Mouse (Mus musculus) gastrocnemius, postnatal 10 days (tissue): ENCODE measurements at regions not wholly inside any gene's neighbourhood (a gene's known extent, or its start where the extent isn't known, plus 50 kb on each side); places are given as distances from the start of the nearest gene placed in this dataset.
A peak's percentile ranks its signal among the peaks of the same experiment; 100 is the strongest.

Experiments
- DNase-seq: peaks from one replicate; pipeline ENCODE4 v3.0.0; 2021; ENCODE audit warnings: mixed read lengths

DNA sequence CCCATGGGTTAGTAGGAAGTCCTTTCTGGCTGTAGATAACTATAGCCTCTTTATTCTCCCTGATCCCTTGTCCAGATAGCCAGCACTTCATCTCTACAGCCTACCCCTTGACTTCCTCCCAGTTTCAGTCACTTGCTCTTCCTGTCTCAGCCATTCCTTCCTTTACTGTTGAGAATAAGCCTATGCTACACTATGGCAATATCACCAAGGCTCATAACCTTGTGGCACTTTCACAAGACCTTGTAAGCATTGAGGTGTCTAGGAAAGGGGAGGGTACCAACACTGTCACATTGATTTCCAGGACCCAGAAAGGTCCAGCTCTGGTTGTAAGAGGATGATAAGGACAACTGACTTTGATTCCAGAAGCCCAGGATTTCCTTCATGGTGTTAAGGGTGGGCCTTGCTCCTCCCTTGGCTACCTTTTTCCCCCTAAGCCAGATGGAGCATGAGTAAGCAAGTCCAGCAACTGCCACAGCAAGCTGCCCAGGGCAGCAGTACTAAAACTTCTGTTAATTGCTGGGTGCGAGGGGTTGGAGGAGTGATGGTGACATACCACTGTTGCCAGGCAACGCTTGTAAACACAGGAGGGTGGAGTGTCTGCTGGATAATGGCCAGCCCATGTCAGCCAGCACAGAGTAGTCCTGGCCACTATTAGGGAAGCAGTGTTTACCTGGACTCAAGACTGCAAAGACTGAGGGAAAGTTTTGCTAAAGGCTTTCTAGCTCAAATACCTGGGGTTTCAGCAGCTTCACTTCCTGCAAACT is 75.7 kb downstream of the Ankrd16 start:
- no peak for DNase-seq

DNA sequence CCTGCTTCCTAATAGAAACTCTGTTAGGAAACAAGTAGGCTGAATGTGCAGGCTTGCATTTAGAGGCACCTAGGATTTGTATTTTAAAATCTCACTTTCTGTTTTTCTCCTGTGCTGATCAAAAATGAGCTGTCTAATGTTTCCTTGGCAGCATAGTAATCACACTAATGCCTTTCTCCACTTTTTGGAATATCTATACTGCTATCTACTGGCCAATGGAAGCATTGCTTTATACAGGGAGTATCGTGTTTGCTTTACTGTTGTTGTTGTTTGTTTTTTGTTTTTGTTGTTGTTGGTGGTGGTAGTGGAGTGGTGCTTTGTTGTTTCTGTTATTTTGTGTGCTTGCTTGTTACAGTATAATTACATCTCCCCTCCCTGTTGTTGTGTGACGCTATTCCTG is 92.3 kb downstream of the Ankrd16 start:
- no peak for DNase-seq

DNA sequence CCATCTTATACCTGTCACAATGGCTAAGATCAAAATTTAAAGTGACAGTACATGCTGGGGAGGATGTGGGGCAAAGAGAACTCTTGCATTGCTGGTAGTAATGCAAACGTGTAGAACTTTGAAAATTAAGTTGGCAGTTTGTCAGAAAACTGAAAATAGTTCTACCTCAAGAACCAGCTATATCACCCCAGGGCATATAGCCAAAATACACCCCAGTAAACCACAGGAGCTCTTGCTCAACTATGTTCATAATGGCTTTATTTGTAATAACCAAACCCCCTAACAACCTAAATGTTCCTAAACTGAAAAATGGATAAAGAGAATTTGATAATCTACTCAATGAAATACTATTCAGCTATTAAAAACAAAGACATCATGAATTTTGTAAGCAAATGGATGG is 102.3 kb downstream of the Ankrd16 start:
- DNase-seq: no peak

DNA sequence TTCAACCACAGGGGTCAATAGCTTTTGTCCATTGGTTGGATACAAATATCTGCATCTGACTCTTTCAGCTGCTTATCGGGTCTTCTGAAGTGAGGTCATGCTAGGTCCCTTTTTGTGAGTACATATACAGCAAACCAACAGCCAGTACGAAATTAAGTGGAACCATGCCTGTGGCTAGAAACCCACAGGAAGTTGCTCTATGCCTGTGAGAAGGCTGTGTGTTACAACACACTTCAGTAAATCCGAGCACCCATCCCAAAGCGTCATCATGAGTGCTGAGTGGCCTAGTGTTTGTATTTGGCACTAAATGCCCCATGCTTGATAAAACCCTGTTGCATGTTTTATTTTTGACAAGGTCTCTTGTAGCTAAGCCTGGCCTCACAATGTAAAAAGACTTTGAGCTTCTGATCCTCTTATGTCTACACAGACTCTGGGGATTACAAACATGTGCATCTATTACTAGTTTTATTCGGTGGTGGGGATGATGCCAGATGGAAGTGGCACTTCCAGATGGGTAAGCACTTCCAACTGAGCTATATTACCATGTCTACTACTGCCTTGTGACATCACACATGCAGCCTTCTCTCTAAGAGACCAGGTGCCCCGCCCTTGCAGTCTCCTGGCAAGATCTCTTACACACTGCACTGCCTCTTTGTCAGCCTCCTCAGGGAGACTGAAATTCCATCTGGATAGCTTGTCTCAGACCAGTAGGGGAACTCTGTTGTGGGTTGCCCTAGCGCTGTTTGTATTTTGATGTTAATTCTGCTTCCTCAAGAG is 117.3 kb downstream of the Ankrd16 start:
- DNase-seq: no peak

DNA sequence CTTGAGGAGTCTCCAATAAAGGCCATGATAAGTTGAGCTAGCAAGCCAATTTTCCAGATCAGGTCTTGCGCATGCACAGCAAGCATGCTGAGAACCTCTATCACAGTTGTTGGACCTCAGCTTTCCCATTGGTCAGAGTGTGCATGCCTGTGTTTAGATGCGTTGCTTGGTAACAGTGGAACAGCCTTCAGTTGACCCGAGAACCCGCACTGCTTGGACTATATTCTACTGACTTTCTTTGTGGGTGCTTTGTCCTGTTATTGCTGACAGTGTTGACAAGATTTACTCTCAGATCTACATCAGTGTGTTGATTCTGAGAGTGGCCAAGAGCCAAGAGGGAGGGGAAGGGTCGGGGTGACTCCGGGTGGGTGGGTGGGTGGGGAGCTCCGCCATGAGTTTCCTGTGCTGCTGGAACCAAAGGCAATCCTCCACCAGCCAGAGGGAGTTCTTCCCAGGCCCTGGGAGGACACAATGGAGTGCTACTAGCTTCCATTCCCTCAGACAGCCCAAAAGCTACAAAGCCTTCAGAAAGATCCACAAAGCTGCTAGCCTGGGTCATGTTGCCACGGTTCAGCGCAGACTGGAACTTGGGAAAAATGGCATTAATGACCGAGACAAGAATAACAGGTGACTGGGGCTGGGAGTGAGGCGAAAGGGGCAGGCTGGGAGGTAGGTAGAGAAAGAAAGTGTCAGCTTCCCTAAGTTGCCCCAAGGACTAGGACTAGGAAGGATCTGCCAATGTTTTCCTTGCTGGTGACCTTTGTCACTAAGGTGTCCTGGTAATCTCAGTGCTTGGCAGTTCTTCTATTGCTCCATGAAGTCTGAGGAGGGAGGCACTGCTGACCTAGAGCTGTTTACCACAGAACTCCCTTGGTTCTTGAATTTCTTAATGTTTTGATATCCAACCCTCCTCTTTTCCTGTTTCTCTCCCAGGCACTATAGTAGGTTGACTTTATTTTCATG is 122.3 kb downstream of the Ankrd16 start:
- DNase-seq: no peak

DNA sequence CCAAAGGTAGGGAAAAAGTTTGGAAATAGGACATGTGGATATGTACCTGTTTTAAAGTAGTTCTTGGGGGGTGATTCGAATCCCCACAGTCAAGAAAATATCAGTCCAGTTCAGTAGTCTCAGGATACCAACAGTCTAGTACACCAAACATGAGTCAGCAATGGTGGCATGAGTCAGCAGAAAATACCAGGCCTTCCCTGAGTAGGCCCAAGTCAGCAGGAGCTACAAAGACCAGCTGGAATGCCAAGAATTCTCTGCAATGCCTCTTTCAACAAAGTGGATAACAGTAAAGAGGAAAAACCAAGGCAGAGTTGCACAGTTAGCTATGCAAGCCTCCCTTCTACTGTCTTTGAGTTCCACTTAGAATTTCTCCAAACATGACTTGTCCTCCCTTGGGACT is 137.1 kb downstream of the Ankrd16 start:
- DNase-seq: no peak

DNA sequence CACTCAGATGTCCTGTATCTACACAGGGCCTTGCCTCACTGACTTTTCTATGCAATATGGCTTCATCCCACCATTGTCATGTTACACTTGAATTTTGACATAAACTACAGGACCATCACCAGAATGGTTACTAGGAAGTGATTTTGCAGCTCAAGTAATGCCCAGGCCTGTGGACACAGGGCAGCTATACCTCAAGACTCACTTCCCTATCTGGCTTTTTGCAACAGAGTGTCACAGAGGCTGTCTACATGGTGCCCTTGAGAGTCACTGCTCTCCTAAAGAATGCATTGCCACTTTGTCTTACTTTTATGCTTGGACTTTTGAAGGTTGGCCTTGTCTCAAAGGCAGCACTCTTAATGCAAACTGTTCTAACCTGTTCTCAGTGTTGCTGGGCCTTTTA is 139.7 kb downstream of the Ankrd16 start:
- DNase-seq: no peak

DNA sequence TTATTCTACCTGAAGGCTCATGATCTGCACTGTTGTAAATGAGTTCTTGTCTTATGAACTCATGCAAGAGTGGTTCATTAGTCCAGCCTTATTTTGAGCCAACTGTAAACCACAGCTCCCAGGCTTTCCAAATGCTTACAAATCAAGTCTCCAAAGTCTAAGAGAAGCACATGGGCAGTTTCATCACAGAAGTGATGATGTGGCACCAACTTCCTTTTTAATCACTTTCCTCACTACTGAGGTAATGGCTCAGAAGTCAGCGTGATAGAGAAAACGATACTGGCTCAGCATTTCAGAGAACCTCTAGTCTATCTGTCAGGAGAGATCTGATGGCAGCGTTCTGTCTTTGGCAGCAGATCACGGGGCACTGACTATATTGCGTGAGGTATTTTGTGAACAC is 140.4 kb downstream of the Ankrd16 start:
- DNase-seq: no peak

DNA sequence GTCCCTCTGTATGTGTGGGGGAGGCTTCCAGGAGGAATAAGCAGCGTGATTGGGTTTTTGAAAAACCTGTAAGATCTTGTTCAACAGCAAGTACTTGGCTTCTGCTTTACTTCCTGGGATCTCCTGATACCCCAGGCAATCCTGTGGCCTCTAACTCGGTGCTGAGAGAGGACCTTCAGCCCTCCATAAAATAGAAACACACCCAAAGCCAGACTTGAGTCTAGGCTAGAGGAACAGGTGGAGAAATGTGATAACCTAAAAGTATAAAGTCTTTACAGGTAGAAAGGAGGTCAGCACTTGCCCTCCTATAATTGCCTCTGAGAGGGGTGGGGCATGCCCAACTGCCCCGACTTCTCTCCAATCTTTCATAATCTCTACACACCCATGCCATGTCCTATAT is 183.1 kb downstream of the Ankrd16 start:
- no peak for DNase-seq

DNA sequence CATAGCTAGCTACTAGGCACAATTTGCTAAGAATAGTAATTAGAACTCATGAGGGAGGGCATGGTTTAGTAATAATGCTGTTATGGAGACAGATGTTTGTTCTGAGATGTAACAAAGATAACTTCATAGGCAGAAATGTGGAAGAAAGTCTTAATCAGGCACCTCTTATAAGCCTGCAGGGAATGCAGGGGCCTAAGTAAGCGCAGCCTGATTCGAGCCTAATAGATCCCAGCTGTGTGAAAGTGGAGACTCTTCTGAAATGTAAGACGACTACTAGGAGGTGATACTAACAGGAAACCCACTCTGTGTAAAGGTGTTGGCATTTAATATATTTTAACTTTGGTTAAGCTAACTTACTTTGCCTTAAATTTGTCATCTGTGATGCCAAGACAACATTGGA is 187.7 kb downstream of the Ankrd16 start:
- DNase-seq: no peak

DNA sequence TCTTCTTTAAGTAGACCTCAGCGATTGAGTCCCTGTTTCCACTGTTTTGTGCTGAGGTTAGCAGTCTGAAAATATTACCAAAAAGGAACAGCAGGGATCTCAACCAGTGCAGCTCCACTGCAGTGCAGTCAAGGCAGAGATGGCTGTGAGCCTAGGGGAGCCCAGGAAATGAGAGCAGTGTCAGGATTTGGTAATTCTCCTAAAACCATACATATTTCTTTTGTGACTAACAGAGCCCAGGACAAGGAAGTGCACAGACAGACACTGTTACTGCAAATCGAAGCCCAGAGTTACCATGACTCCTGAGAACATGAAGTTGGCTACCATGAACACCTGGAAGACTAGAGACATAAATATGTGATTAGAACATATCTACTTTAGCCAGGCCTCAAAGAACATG is 189.3 kb downstream of the Ankrd16 start:
- DNase-seq: no peak

DNA sequence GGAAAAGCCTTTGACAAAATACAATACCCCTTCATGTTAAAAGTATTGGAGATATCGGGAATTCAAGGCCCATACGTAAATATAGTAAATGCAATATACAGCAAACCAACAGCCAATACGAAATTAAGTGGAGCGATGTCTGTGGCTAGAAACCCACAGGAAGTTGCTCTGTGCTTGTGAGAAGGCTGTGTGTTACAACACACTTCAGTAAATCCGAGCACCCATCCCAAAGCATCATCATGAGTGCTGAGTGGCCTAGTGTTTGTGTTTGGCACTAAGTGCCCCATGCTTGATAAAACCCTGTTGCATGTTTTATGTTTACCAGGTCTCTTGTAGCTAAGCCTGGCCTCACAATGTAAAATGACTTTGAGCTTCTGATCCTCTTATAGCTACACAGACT is 194.3 kb downstream of the Ankrd16 start:
- no peak for DNase-seq

DNA sequence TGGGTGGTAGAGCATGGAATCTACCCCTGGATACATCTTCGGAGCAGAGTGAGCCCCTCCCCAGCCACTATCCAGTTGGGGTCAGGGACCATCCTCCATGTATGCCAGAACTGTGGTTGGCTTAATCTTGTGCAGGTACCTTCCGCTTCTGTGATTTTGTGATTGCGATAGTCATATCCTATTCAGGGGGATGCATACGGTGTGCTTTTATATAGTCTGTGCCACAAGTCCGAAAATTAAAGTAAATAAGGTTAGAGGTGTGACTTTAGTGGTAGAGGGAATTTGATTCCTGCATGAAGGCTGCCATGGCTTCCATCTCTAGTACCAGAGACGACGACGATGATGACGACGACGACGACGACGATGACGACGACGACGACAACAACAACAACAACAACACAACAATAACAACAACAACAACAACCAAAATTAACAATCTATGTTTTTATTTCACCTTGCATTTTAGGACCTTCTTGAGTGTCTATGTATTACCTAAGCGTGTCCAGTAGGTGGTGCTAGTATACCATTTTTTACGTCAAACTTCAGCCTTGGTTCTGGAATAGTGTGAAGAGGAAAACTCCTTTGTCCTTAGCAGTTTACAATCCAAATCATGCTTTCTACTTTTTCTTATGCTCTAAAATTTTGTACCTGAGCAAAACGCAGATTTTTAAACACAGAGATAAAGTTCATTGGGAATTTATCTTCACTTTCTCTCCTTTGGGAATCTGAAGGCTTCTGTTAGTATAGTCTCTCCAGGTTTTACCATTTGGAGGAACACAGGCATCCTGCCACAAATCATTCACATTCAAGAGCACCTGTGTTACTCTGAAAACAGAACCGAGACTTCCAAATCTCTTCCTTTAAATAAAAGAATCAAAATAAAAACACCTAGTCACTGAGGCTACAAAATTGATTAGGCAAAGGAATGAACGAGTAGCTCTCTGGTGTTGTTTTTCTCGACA is 224.5 kb downstream of the Ankrd16 start:
- DNase-seq: no peak

DNA sequence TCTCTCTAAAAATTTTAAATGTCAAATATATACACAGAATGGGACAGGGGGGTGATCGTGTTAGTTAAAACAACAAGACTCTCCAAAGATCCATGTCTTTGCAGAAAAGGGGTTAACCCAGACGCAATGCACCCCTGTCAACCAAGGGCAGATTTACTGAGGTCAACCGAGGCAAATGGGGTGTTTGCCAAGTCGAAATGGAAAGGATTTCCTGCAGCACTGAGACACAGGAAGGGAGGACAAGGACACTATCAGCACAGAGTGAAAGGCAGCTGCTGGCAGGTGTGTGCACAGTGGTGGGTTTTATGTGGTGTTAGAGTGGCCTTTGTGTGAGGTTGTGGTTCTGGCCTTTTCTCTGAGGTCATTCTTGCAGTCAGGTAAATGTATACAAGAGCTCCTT is 226.7 kb downstream of the Ankrd16 start:
- no peak for DNase-seq

DNA sequence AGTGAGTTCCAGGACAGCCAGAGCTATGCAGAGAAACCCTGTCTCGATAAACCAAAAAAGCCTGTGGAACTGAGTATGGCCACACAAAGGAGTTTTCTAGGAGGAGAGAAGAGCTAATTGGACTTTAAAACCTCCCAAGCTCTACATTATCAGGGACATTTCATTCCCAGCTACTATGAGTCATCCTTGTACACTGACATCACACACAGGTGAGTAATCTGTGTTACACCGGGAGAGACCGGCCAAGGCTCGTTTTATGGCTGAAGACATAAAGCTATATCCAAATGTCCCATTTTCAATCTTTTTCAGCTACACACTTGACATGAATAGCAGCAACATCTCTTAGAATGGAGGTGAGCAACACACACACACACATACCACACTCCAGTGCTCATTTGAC is 229.5 kb downstream of the Ankrd16 start:
- no peak for DNase-seq

DNA sequence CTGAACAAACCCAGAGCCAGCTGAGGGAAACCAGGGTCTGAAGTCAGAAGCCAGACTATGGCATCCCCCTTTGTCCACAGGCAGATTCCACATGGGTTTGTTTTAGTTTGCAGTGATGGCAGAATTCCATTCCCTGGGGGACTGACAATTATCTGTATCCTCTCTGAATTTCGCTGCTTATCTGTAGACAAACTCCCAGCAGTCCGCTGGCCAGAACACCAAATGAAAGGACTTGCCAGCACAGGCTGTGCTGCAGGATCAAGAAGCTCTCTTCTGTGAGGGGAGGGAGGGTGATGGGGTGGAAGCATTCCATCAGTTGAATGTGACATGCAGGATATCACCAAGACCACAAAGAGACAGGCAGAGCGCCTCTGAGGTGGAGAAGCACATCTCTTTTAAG is 233.8 kb downstream of the Ankrd16 start:
- no peak for DNase-seq

DNA sequence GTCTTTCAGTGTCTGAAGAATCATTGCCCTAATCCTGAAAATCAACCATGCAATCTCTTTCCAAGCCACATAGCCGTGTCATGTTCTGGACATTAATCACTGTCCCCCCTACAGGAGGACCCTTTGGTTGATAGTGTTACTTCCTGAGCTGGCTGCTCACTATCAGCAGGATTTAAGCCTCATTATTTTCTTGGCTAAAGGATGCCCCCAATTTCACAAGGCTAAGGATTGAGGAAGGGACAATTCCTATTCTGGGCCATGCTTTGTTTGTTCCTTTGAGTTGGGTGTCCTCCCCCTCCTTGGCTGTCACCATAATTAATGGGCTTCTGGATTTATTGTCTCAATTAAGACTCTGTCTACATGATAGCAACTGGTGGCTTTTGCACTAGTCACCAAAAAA is 241.9 kb downstream of the Ankrd16 start:
- DNase-seq: no peak

DNA sequence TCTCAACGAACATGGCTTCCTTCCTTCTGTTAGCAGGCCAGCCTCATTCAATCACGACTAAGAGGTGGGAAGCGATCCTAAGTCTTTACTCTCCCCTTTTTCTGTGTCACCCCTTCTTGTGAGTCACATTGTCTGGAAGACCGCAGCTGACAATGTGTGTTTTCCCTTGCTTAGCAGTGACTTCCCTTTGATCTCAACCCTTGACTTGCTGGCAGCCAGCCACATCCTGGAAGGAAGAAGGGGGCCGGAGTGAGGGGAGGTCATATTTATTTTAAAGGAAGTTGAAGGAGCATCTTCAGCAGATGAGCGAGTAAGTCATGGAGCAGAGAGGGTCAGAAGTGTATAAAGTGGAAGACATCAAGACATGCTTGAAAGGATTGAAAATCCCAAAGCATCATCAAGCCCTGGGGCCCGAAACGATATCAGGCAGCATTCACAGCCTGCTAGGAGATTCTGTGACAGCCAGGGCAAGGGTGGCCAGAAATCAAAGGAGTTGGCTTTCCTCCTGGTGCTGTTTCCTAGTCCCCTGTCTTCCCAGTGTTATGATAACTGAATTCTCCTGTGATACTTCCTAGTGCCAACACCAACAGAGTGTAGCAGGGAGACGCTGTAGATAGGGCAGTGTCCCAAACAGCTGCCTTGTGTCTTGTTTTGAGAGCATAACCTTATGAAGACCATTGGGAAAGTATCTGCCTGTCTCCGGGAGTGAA is 245.9 kb downstream of the Ankrd16 start:
- peak; percentile 38 for DNase-seq

DNA sequence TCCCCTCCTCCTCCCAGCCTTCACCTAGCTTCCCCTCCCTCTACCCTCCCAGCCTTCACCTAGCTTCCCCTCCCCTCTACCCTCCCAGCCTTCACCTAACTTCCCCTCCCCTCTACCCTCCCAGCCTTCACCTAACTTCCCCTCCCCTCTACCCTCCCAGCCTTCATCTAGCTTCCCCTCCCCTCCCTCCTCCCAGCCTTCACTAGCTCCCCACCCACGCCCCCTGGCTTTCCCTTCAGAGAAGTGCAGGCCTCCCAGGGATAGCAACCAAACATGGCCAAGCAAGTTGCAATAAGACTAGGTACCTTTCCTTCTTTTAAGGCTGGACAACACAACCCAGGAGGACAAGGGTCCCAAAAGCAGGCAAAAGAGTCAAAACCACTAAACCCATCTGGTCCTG is 248.5 kb downstream of the Ankrd16 start:
- no peak for DNase-seq

DNA sequence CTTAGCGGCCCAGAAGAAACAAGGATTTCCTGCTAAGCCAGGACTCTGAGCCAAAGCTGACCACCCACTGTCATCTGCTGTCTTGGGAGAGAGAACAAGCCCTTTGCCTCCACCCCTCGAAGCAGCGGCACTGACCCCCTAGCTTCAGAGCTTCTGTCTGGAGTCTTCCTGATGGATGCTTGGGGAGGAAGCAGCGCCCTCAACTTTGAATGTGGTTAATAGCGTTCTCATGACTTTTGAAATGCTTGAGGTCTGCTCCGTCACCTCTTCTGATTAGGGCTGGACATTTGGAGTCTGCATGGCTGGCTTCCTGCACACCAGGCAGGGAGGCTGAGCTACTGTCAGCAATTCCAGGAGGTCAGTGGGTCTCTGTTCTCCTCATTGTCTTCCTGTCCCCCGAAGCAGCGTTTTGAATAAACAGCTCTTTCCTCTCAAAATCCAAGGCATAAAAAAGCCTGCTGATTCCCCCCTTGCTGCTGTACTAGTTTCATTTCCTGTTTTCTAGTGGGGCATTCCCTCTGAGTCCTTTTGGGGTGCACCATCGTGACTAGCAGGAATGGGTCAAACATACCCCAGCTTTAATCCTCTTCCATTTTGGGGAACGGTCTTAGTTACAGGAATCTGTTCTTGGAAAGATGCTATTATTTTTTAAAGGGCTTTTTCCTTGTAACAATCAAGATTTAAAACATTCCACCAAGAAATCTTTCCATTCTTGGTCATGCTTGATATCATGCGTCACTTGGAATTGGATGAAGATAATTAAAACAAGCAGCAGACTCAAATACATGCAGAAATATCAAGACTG is 256.0 kb downstream of the Ankrd16 start:
- peak; percentile 9 for DNase-seq
